Mouse (Mus musculus) lung, postnatal 0 days (tissue): ENCODE results near the gene Ccdc137.

ENCODE experiments used
- CTCF ChIP-seq: IDR thresholded peaks from 2 replicates; pipeline ENCODE4 v1.5.1; 2016; ENCODE audit warnings: antibody characterized with exemption, mild to moderate bottlenecking
- EP300 ChIP-seq: IDR thresholded peaks from 2 replicates; pipeline ENCODE4 v1.6.1; 2016; ENCODE audit warnings: antibody characterized with exemption, mild to moderate bottlenecking, control low read depth

- TF ChIP-seq CTCF (peak; percentile 16), EP300 (no peak)
Observed at GRCm38 (mm10) chr11:120484265-120484981, 26.5 kb downstream of the Ccdc137 start, which contains the start of gene Mrpl12.
